Mouse (Mus musculus) midbrain, embryonic 10.5 days (tissue): ENCODE data around the gene Dnase1l2. TPM values are rescaled to one million over a fixed set of nuclear protein-coding genes. Genes with fewer than 3 reads are reported as not detected.
A peak's percentile ranks its signal among the peaks of the same experiment; 100 is the strongest.

Experiments used
- DNase-seq: peaks from one replicate; pipeline ENCODE4 v3.0.0-alpha.2; 2017; ENCODE audit warnings: low spot score
- H3K27ac ChIP-seq: fragments of 300-500 bp; sonication (generic); replicated peaks from 2 replicates; pipeline ENCODE4 v1.5.1; 2016; ENCODE audit warnings: mild to moderate bottlenecking
- H3K27me3 ChIP-seq: fragments of 300-500 bp; sonication (generic); 2 replicates; pipeline ENCODE4 v1.6.1; 2016; ENCODE audit warnings: low read depth, mild to moderate bottlenecking; ENCODE audit not compliant: poor library complexity, severe bottlenecking
- H3K36me3 ChIP-seq: fragments of 300-500 bp; sonication (generic); 2 replicates; pipeline ENCODE4 v1.6.1; 2016; ENCODE audit warnings: mild to moderate bottlenecking, moderate library complexity
- H3K4me1 ChIP-seq: fragments of 300-500 bp; sonication (generic); 2 replicates; pipeline ENCODE4 v1.6.1; 2016
- H3K4me3 ChIP-seq: fragments of 300-500 bp; sonication (generic); 2 replicates; pipeline ENCODE4 v1.5.1; 2016; ENCODE audit warnings: mild to moderate bottlenecking, moderate library complexity
- H3K9me3 ChIP-seq: fragments of 300-500 bp; sonication (generic); replicated peaks from 2 replicates; pipeline ENCODE4 v1.6.1; 2016; ENCODE audit warnings: mild to moderate bottlenecking
- WGBS: fragments of 180-500 bp; shearing (Covaris S2); methylation state at CpG from one replicate; pipeline ENCODE4 v1.1.7; 2016; 5-methylcytosine and 5-hydroxymethylcytosine counted together
- polyA plus RNA-seq: library from polyadenylated mRNA; unstranded; fragments of >200 nt; fragmentation: Nextera tagmentation; extraction: Ambion mirVana; gene quantifications from 2 replicates; pipeline ENCODE4 v1.2.1, GENCODE M21; 2016

The Dnase1l2 gene
- polyA plus RNA-seq, 1 experiment from 2014 or later: 2.7 TPM

GRCm38 (mm10) chr17:24415011-24415410, 27.9 kb downstream of the Dnase1l2 start:
- no peak for DNase-seq
- peaks cover 37% of the 10 kb centered on the region for H3K4me1 ChIP-seq
- peak overlapping the region; percentile 97 for H3K27ac ChIP-seq
- H3K9me3 ChIP-seq: no peaks in the 10 kb centered on the region
- WGBS: under 1% methylated on average over 21 of the region's 21 CpGs
- H3K36me3 ChIP-seq: peaks cover 54% of the 10 kb centered on the region
- peak overlapping the region; percentile 79 for H3K4me3 ChIP-seq
- no peaks in the 10 kb centered on the region for H3K27me3 ChIP-seq

- peak; percentile 100 for DNase-seq
- Histone ChIP-seq H3K4me1 (peaks cover 37% of the 10 kb centered on the region), H3K4me3 (peak within 1 kb of the TSS; percentile 79), H3K9me3 (no peaks in the 10 kb centered on the region), H3K27me3 (no peaks in the 10 kb centered on the region), H3K27ac (peak within 1 kb of the TSS; percentile 97), H3K36me3 (peaks cover 54% of the 10 kb centered on the region)
- WGBS: under 1% methylated on average over 64 of the region's 64 CpGs
These were observed 28.5 kb downstream of the Dnase1l2 start, which contains the start of gene Rnps1 for GRCm38 (mm10) chr17:24414230-24414976. Rnps1 (plus strand) TSS chr17:24414565.

GRCm38 (mm10) chr17:24413557-24414211, 29.2 kb downstream of the Dnase1l2 start:
- H3K36me3 ChIP-seq: peaks cover 54% of the 10 kb centered on the region
- peak overlapping the region; percentile 79 for H3K4me3 ChIP-seq
- 37% methylated on average over 22 of the region's 22 CpGs for WGBS
- H3K27me3 ChIP-seq: no peaks in the 10 kb centered on the region
- no peak for DNase-seq
- no peaks in the 10 kb centered on the region for H3K9me3 ChIP-seq
- H3K4me1 ChIP-seq: peaks cover 37% of the 10 kb centered on the region
- peak overlapping the region; percentile 97 for H3K27ac ChIP-seq

GRCm38 (mm10) chr17:24407116-24407803, 35.6 kb downstream of the Dnase1l2 start:
- no peaks in the 10 kb centered on the region for H3K9me3 ChIP-seq
- no peak overlapping the region for H3K27ac ChIP-seq
- peaks cover 80% of the 10 kb centered on the region for H3K36me3 ChIP-seq
- no peaks in the 10 kb centered on the region for H3K27me3 ChIP-seq
- DNase-seq: no peak
- H3K4me1 ChIP-seq: no peaks in the 10 kb centered on the region
- WGBS: 90% methylated on average over 12 of the region's 12 CpGs
- no peak overlapping the region for H3K4me3 ChIP-seq

GRCm38 (mm10) chr17:24402371-24402770, 40.5 kb downstream of the Dnase1l2 start:
- WGBS: 72% methylated on average over 3 of the region's 3 CpGs
- peaks cover 77% of the 10 kb centered on the region for H3K36me3 ChIP-seq
- no peaks in the 10 kb centered on the region for H3K4me1 ChIP-seq
- no peak overlapping the region for H3K4me3 ChIP-seq
- H3K27ac ChIP-seq: no peak overlapping the region
- no peak for DNase-seq
- H3K9me3 ChIP-seq: no peaks in the 10 kb centered on the region
- H3K27me3 ChIP-seq: no peaks in the 10 kb centered on the region

GRCm38 (mm10) chr17:24394456-24394855, 48.4 kb downstream of the Dnase1l2 start:
- 92% methylated on average over 7 of the region's 7 CpGs for WGBS

GRCm38 (mm10) chr17:24393527-24393926, 49.4 kb downstream of the Dnase1l2 start:
- peaks cover 15% of the 10 kb centered on the region for H3K36me3 ChIP-seq
- H3K27me3 ChIP-seq: no peaks in the 10 kb centered on the region
- DNase-seq: no peak
- no peak overlapping the region for H3K27ac ChIP-seq
- H3K9me3 ChIP-seq: no peaks in the 10 kb centered on the region
- 33% methylated on average over 4 of the region's 4 CpGs for WGBS
- no peaks in the 10 kb centered on the region for H3K4me1 ChIP-seq
- H3K4me3 ChIP-seq: no peak overlapping the region

More at GRCm38 (mm10) chr17:24394456-24394855, 48.4 kb downstream of the Dnase1l2 start:
- Histone ChIP-seq H3K4me3 (no peak overlapping the region), H3K4me1 (no peaks in the 10 kb centered on the region), H3K36me3 (peaks cover 17% of the 10 kb centered on the region), H3K27ac (no peak overlapping the region), H3K27me3 (no peaks in the 10 kb centered on the region), H3K9me3 (no peaks in the 10 kb centered on the region)
- no peak for DNase-seq

- Histone ChIP-seq H3K27ac (no peak overlapping the region), H3K4me1 (no peaks in the 10 kb centered on the region), H3K9me3 (no peaks in the 10 kb centered on the region), H3K36me3 (peaks cover 23% of the 10 kb centered on the region), H3K27me3 (no peaks in the 10 kb centered on the region), H3K4me3 (no peak overlapping the region)
- WGBS: 69% methylated on average over 8 of the region's 8 CpGs
- no peak for DNase-seq
These were observed 51.8 kb downstream of the Dnase1l2 start for GRCm38 (mm10) chr17:24391149-24391548.

Other genes with a start within 250 kb of the Dnase1l2 start
- gene Tbc1d24, start 237.5 kb downstream of the Dnase1l2 start, polyA plus RNA-seq: 5.3 and 12.5 TPM in 2 replicates
- gene Ntn3, start 233.6 kb downstream of the Dnase1l2 start, polyA plus RNA-seq: 3.8 and 4.4 TPM in 2 replicates
- gene Tedc2, start 222.3 kb downstream of the Dnase1l2 start, polyA plus RNA-seq: 22.4 and 22.9 TPM in 2 replicates
- gene Ccnf, start 191.6 kb downstream of the Dnase1l2 start, polyA plus RNA-seq: 116 and 131 TPM in 2 replicates
- gene Abca17, start 92.0 kb downstream of the Dnase1l2 start, polyA plus RNA-seq: 0.12 TPM in 1 of 2 replicates, not detected in the other
- gene Abca3, start 91.2 kb downstream of the Dnase1l2 start, polyA plus RNA-seq: 8.6 and 13.3 TPM in 2 replicates
- gene Rnps1, start 28.5 kb downstream of the Dnase1l2 start, polyA plus RNA-seq: 454 and 468 TPM in 2 replicates
- gene Eci1, start 16.5 kb downstream of the Dnase1l2 start, polyA plus RNA-seq: 78.8 and 82.4 TPM in 2 replicates
- gene E4f1, start 27.2 kb upstream of the Dnase1l2 start, polyA plus RNA-seq: 36.2 and 42.9 TPM in 2 replicates
- gene Pgp, start 27.3 kb upstream of the Dnase1l2 start, polyA plus RNA-seq: 76.4 and 83.5 TPM in 2 replicates
- 0.21 and 0.22 TPM in 2 replicates for gene Bricd5, start 30.8 kb upstream of the Dnase1l2 start, polyA plus RNA-seq
- 40.2 and 40.9 TPM in 2 replicates for gene Mlst8, start 36.0 kb upstream of the Dnase1l2 start, polyA plus RNA-seq
- 6.7 and 8.5 TPM in 2 replicates for gene Caskin1, start 45.5 kb upstream of the Dnase1l2 start, polyA plus RNA-seq
- 106 and 110 TPM in 2 replicates for gene Traf7, start 84.8 kb upstream of the Dnase1l2 start, polyA plus RNA-seq
- 2.1 and 2.9 TPM in 2 replicates for gene Rab26, start 91.1 kb upstream of the Dnase1l2 start, polyA plus RNA-seq
- gene Pkd1, start 106.7 kb upstream of the Dnase1l2 start, polyA plus RNA-seq: 14.7 and 18.5 TPM in 2 replicates
- 62.7 and 79.2 TPM in 2 replicates for gene Tsc2, start 189.5 kb upstream of the Dnase1l2 start, polyA plus RNA-seq
- 25.2 and 25.3 TPM in 2 replicates for gene Nthl1, start 189.6 kb upstream of the Dnase1l2 start, polyA plus RNA-seq
- gene Slc9a3r2, start 207.2 kb upstream of the Dnase1l2 start, polyA plus RNA-seq: 30.2 and 33.2 TPM in 2 replicates
- gene Npw, start 215.4 kb upstream of the Dnase1l2 start, polyA plus RNA-seq: not detected in 2 replicates
- 21.7 and 24.3 TPM in 2 replicates for gene Zfp598, start 226.6 kb upstream of the Dnase1l2 start, polyA plus RNA-seq
- gene Syngr3, start 246.8 kb upstream of the Dnase1l2 start, polyA plus RNA-seq: 10.3 and 16.1 TPM in 2 replicates